Comparison of ENCODE assay signal across 8 mouse cellular contexts in the genomic region with DNA sequence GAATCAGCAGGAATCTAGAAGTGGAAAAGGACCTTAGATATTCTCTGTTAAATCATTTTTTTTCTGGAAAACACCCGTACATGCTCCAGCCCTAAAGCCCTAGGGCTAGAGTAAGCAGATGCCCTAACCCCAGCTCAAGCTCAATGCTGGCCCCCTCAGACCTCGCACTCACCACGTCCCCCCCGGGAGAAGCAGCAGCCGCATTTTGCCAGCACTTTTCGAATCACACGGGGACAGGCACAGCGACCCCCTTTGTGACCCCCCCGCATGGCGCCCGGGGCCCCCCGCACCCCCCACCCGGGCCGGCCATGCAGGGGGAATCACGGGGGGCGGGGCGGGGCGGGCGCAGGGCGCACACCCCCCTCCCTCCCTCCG. TPM values are rescaled to one million over a fixed set of nuclear protein-coding genes. Genes with fewer than 3 reads are reported as not detected.
A peak's percentile ranks its signal among the peaks of the same experiment; 100 is the strongest.
DNase-seq lines count a peak whose midpoint lies in the region; ATAC-seq and TF ChIP-seq lines count a peak whose summit lies in the region.

No protein-coding gene starts in this region.

- WGBS in embryonic facial prominence, embryonic 15.5 days, result under 1% methylated on average over 19 of the region's 21 CpGs
- WGBS in limb, embryonic 10.5 days, result 1% methylated on average over 21 of the region's 21 CpGs
- WGBS in olfactory bulb, adult 2 months, result 2% methylated on average over 17 of the region's 21 CpGs

- peak overlapping the region; percentile 74 for H3K4me3 ChIP-seq in embryonic facial prominence, embryonic 15.5 days (replicated peaks)
- peak overlapping the region; percentile 79 for H3K4me3 ChIP-seq in limb, embryonic 10.5 days
- peak overlapping the region; percentile 91 for H3K4me3 ChIP-seq in olfactory bulb, adult 2 months (ENCODE audit: insufficient read depth, low read depth, low read length)

- peaks cover 66% of the 10 kb centered on the region for H3K4me1 ChIP-seq in embryonic facial prominence, embryonic 15.5 days
- H3K4me1 ChIP-seq in limb, embryonic 10.5 days, result peaks cover 71% of the 10 kb centered on the region
- peaks cover 40% of the 10 kb centered on the region for H3K4me1 ChIP-seq in olfactory bulb, adult 2 months (ENCODE audit: control insufficient read depth, insufficient read depth, low read length)

- H3K27ac ChIP-seq in embryonic facial prominence, embryonic 15.5 days (replicated peaks), result peak overlapping the region; percentile 98
- H3K27ac ChIP-seq in limb, embryonic 10.5 days, result peak overlapping the region; percentile 94
- H3K27ac ChIP-seq in olfactory bulb, adult 2 months (ENCODE audit: insufficient read depth, low read depth, low read length), result no peak overlapping the region

- H3K9me3 ChIP-seq in embryonic facial prominence, embryonic 15.5 days (replicated peaks), result no peaks in the 10 kb centered on the region
- H3K9me3 ChIP-seq in limb, embryonic 10.5 days (replicated peaks), result no peaks in the 10 kb centered on the region

- peak overlapping the region; percentile 93 for H3K4me2 ChIP-seq in embryonic facial prominence, embryonic 15.5 days (replicated peaks)

- ATAC-seq in embryonic facial prominence, embryonic 15.5 days (ENCODE audit: insufficient number of reproducible peaks, low FRiP score, low TSS enrichment, low read depth), result no peak

- peak overlapping the region; percentile 74 for H3K9ac ChIP-seq in embryonic facial prominence, embryonic 15.5 days

- no peak for TF ChIP-seq CTCF in olfactory bulb, adult 2 months (IDR thresholded peaks at IDR 0.05; ENCODE audit: insufficient read depth, low read depth, low read length)

- DNase-seq in layer of hippocampus, adult 11-12 months (ENCODE audit: low spot score), result peak; percentile 9
- DNase-seq in layer of hippocampus, adult 9-10 months (ENCODE audit: low spot score), result no peak
- no peak for DNase-seq in limb, embryonic 10.5 days (ENCODE audit: low spot score)
- DNase-seq in left cerebral cortex, adult 18-20 months (ENCODE audit: low spot score in 2 of 2), result no peak
- DNase-seq in left cerebral cortex, postnatal 4 days, result no peak
- DNase-seq in urinary bladder, adult 18-20 months (ENCODE audit: low spot score in 2 of 2), result no peak

- intact Hi-C loops in left cerebral cortex, postnatal 4 days (cut with DNase I), result no loop called here

- TF ChIP-seq POLR2A in olfactory bulb, adult 2 months (IDR thresholded peaks at IDR 0.05; ENCODE audit: insufficient read depth, low read depth, low read length), result no peak

- H3K27me3 ChIP-seq in embryonic facial prominence, embryonic 15.5 days, result peaks cover 5% of the 10 kb centered on the region; the same call in 1 of the 2 replicates
- H3K27me3 ChIP-seq in limb, embryonic 10.5 days (ENCODE audit: low read depth, poor library complexity, severe bottlenecking), result peaks cover 21% of the 10 kb centered on the region

- H3K36me3 ChIP-seq in embryonic facial prominence, embryonic 15.5 days, result peaks cover 57% of the 10 kb centered on the region
- H3K36me3 ChIP-seq in limb, embryonic 10.5 days, result peaks cover 63% of the 10 kb centered on the region

RNA-seq across cellular contexts. Expression of a gene that starts 1.8 kb away (rescaled TPM):
- polyA plus RNA-seq in embryonic facial prominence, embryonic 15.5 days (2015; fragmentation: Nextera tagmentation; extraction: Ambion mirVana), result 116 TPM in 2 replicates
- 25.8 and 36.3 TPM in 2 replicates for polyA plus RNA-seq in limb, embryonic 10.5 days (2016; fragmentation: Nextera tagmentation; extraction: Ambion mirVana)
- not detected in 2 replicates for polyA plus RNA-seq in olfactory bulb, adult 2 months (2012; ENCODE audit: insufficient read depth, insufficient read length, low replicate concordance, missing spikeins)
- total RNA-seq in left cerebral cortex, adult 18-20 months (2021), result 100 to 1,000 TPM; 163 to 215 TPM
- 10 to 100 TPM; 70.5 to 75.6 TPM for total RNA-seq in left cerebral cortex, postnatal 4 days (2021)

RNA-seq across cellular contexts. Expression of a gene that starts 7.5 kb away (rescaled TPM):
- 152 and 179 TPM in 2 replicates for polyA plus RNA-seq in embryonic facial prominence, embryonic 15.5 days (2015; fragmentation: Nextera tagmentation; extraction: Ambion mirVana)
- polyA plus RNA-seq in limb, embryonic 10.5 days (2016; fragmentation: Nextera tagmentation; extraction: Ambion mirVana), result 91.4 and 122 TPM in 2 replicates
- 159 TPM in 1 of 2 replicates, not detected in the other for polyA plus RNA-seq in olfactory bulb, adult 2 months (2012; ENCODE audit: insufficient read depth, insufficient read length, low replicate concordance, missing spikeins)
- 100 to 1,000 TPM; 198 to 222 TPM for total RNA-seq in left cerebral cortex, adult 18-20 months (2021)
- total RNA-seq in left cerebral cortex, postnatal 4 days (2021), result 100 to 1,000 TPM; 184 to 207 TPM

RNA-seq across cellular contexts. Expression of a gene that starts 7.6 kb away (rescaled TPM):
- polyA plus RNA-seq in embryonic facial prominence, embryonic 15.5 days (2015; fragmentation: Nextera tagmentation; extraction: Ambion mirVana), result 1.6 and 1.9 TPM in 2 replicates
- 3.4 and 4.1 TPM in 2 replicates for polyA plus RNA-seq in limb, embryonic 10.5 days (2016; fragmentation: Nextera tagmentation; extraction: Ambion mirVana)
- not detected in 2 replicates for polyA plus RNA-seq in olfactory bulb, adult 2 months (2012; ENCODE audit: insufficient read depth, insufficient read length, low replicate concordance, missing spikeins)
- 1 to 10 TPM; 4.3 to 4.6 TPM for total RNA-seq in left cerebral cortex, adult 18-20 months (2021)
- under 1 TPM; 0.83 to 0.88 TPM for total RNA-seq in left cerebral cortex, postnatal 4 days (2021)

RNA-seq across cellular contexts. Expression of a gene that starts 23.0 kb away (rescaled TPM):
- polyA plus RNA-seq in embryonic facial prominence, embryonic 15.5 days (2015; fragmentation: Nextera tagmentation; extraction: Ambion mirVana), result 11.0 and 12.7 TPM in 2 replicates
- 2.8 and 3.4 TPM in 2 replicates for polyA plus RNA-seq in limb, embryonic 10.5 days (2016; fragmentation: Nextera tagmentation; extraction: Ambion mirVana)
- polyA plus RNA-seq in olfactory bulb, adult 2 months (2012; ENCODE audit: insufficient read depth, insufficient read length, low replicate concordance, missing spikeins), result not detected in 2 replicates
- 100 to 1,000 TPM; 119 to 130 TPM for total RNA-seq in left cerebral cortex, adult 18-20 months (2021)
- total RNA-seq in left cerebral cortex, postnatal 4 days (2021), result 100 to 1,000 TPM in 1 of 2 experiments, 10 to 100 TPM in 1; 99.8 to 109 TPM

RNA-seq across cellular contexts. Expression of a gene that starts 23.3 kb away (rescaled TPM):
- 31.0 and 31.3 TPM in 2 replicates for polyA plus RNA-seq in embryonic facial prominence, embryonic 15.5 days (2015; fragmentation: Nextera tagmentation; extraction: Ambion mirVana)
- polyA plus RNA-seq in limb, embryonic 10.5 days (2016; fragmentation: Nextera tagmentation; extraction: Ambion mirVana), result 25.0 and 27.8 TPM in 2 replicates
- 102 TPM in 1 of 2 replicates, not detected in the other for polyA plus RNA-seq in olfactory bulb, adult 2 months (2012; ENCODE audit: insufficient read depth, insufficient read length, low replicate concordance, missing spikeins)
- total RNA-seq in left cerebral cortex, adult 18-20 months (2021), result 100 to 1,000 TPM; 116 to 121 TPM
- 10 to 100 TPM; 23.8 to 25.0 TPM for total RNA-seq in left cerebral cortex, postnatal 4 days (2021)
